Mouse (Mus musculus) G1E (cell line): ENCODE results near the gene Slc16a10. TPM values are rescaled to one million over a fixed set of nuclear protein-coding genes. Genes with fewer than 3 reads are reported as not detected.

Source experiments
- ATAC-seq: 2 replicates; pipeline ENCODE4 v1.8.0; 2016; ENCODE audit warnings: mild to moderate bottlenecking; ENCODE audit not compliant: insufficient number of reproducible peaks, poor library complexity, low FRiP score, severe bottlenecking; ENCODE audit errors: extremely low read depth
- DNase-seq: peaks from one replicate; pipeline ENCODE4 v3.0.0; 2012; ENCODE audit warnings: low spot score
- H3K27me3 ChIP-seq: 2 replicates; pipeline ENCODE4 v1.6.1; 2012; ENCODE audit warnings: mild to moderate bottlenecking, low read length, inconsistent platforms; ENCODE audit not compliant: insufficient read depth
- H3K36me3 ChIP-seq: replicated peaks from 2 replicates; pipeline ENCODE3; 2012; ENCODE audit warnings: mild to moderate bottlenecking, inconsistent platforms
- H3K4me1 ChIP-seq: 2 replicates; pipeline ENCODE4 v1.6.1; 2012; ENCODE audit warnings: low read depth, low read length, inconsistent platforms, mixed read lengths; ENCODE audit not compliant: insufficient read depth
- H3K4me3 ChIP-seq: 2 replicates; pipeline ENCODE4 v1.5.1; 2012; ENCODE audit warnings: low read depth, mild to moderate bottlenecking, inconsistent platforms, low read length, moderate library complexity, mixed read lengths
- H3K9me3 ChIP-seq: replicated peaks from 2 replicates; pipeline ENCODE4 v1.6.1; 2012; ENCODE audit warnings: inconsistent platforms
- CTCF ChIP-seq: IDR thresholded peaks from 2 replicates; pipeline ENCODE4 v1.5.1; 2012; ENCODE audit warnings: low read depth, low read length, inconsistent platforms, mixed read lengths
- GATA1 ChIP-seq: IDR thresholded peaks from 2 replicates; pipeline ENCODE4 v1.6.1; 2012; ENCODE audit warnings: borderline replicate concordance, low read length, inconsistent platforms, mixed read lengths
- GATA2 ChIP-seq: IDR thresholded peaks from 2 replicates; pipeline ENCODE4 v1.6.1; 2012; ENCODE audit warnings: low read depth, low read length, inconsistent platforms, borderline replicate concordance
- POLR2AphosphoS5 ChIP-seq: IDR thresholded peaks from 2 replicates; pipeline ENCODE4 v1.6.1; 2012; ENCODE audit warnings: low read depth, low read length, inconsistent platforms; ENCODE audit not compliant: insufficient replicate concordance
- TAL1 ChIP-seq: conservative IDR thresholded peaks from 2 replicates; pipeline ENCODE4 v1.6.1; 2012; ENCODE audit warnings: low read depth, low read length, inconsistent platforms, mixed read lengths
- polyA plus RNA-seq: library from polyadenylated mRNA; stranded (reverse); fragments of >175 nt; gene quantifications from 2 replicates; pipeline ENCODE4 v1.2.3, GENCODE M21; 2012
- total RNA-seq, 2 experiments: library from RNA; stranded (forward) in 1 of 2; stranded (reverse) in 1 of 2; fragments of 200-1000 nt in 1 of 2; fragments of >200 nt in 1 of 2; fragmentation: Nextera tagmentation in 1 of 2; gene quantifications; 2 replicates each; pipeline ENCODE4 v1.2.3; 2014 to 2017

Gene Slc16a10
- total and polyA plus RNA-seq, 3 experiments: 5.7 to 117 (median 16.9) TPM

DNA sequence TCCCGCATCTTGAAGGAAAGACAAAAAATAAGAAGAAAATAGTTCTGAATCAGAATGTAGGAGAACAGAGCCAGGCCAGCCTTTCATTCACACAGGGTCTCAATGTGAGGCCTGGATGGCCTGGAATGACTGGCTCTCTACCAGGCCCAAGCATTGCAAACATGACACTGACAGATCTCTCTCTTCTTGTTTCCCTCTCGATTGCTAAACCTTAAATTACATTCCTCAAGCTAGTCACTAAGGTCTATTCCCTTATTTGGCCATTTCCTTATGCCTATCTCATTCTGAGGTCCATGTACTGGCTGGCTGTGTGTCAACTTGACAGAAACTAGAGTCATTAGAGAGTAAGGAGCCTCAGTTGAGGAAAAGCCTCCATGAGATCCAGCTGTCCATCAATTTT, 38.0 kb upstream of the Slc16a10 start:
- no peaks in the 10 kb centered on the region for H3K9me3 ChIP-seq
- no peak for DNase-seq
- peaks cover 19% of the 10 kb centered on the region for H3K27me3 ChIP-seq
- no peak for ATAC-seq
- peaks cover 13% of the 10 kb centered on the region for H3K4me1 ChIP-seq
- H3K4me3 ChIP-seq: no peak overlapping the region
- H3K36me3 ChIP-seq: no peaks in the 10 kb centered on the region
- TF ChIP-seq TAL1 (no peak), CTCF (no peak), GATA1 (no peak), GATA2 (no peak), POLR2AphosphoS5 (no peak)

- H3K27me3 ChIP-seq: peaks cover 13% of the 10 kb centered on the region
- DNase-seq (no peak), ATAC-seq (no peak)
- H3K36me3 ChIP-seq: no peaks in the 10 kb centered on the region
- H3K4me1 ChIP-seq: peaks cover 13% of the 10 kb centered on the region
- H3K9me3 ChIP-seq: no peaks in the 10 kb centered on the region
- TF ChIP-seq GATA2 (no peak), POLR2AphosphoS5 (no peak), GATA1 (no peak), TAL1 (no peak), CTCF (no peak)
- H3K4me3 ChIP-seq: no peak overlapping the region
Measured at GRCm38 (mm10) chr10:40179142-40179541, 37.1 kb upstream of the Slc16a10 start.

- DNase-seq (no peak), ATAC-seq (no peak)
- H3K27me3 ChIP-seq: peaks cover 11% of the 10 kb centered on the region
- H3K36me3 ChIP-seq: no peaks in the 10 kb centered on the region
- no peak for TF ChIP-seq GATA1
- TF ChIP-seq GATA2: no peak
- no peak for TF ChIP-seq TAL1
- TF ChIP-seq POLR2AphosphoS5: no peak
- no peak for TF ChIP-seq CTCF
- no peak overlapping the region for H3K4me3 ChIP-seq
- H3K9me3 ChIP-seq: no peaks in the 10 kb centered on the region
- peaks cover 20% of the 10 kb centered on the region for H3K4me1 ChIP-seq
Measured at GRCm38 (mm10) chr10:40177323-40177962, 35.4 kb upstream of the Slc16a10 start.

DNA sequence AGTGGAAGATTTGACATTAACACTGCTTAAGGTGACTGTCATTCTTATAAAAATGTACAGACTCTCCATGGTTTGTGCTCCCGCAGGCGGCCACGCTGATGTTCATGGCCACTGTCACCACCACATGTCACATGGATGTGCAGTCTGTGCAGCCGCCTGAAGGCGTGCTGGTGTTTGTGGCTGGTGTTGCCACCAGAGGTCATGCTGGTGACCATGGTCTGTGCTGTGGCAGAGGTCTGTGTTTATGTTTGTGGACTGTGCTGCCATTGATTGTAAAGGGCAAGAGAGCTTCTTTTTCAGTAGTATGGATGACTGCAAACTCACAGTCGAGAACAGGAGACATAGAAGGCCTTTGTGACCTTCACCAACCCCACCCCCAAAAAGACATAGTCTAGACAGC, 30.1 kb upstream of the Slc16a10 start:
- TF ChIP-seq GATA2 (no peak), CTCF (no peak), GATA1 (no peak), TAL1 (no peak)
- peaks cover 24% of the 10 kb centered on the region for H3K4me1 ChIP-seq

DNA sequence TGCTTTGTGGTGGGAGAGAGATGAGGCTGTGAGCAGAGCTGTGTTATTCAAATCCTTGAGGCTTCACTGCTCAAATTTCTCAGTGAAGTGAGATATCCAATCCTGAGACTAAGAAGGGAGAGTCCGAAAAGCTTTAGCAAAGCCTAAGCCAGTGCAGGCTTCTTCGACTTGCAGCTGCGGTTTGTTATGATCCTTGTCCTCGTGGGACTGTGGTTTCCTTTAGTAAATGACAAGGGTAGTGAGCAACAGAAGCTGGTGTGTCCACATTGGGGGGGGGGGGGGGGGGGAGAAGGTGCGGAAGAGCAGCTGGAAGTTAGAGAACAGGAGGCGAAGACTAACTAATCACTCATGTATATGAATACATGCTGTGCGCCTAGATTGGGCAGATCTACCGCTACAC, 29.2 kb upstream of the Slc16a10 start:
- H3K36me3 ChIP-seq: no peaks in the 10 kb centered on the region
- no peaks in the 10 kb centered on the region for H3K9me3 ChIP-seq
- no peak overlapping the region for H3K4me3 ChIP-seq
- peaks cover 21% of the 10 kb centered on the region for H3K4me1 ChIP-seq
- TF ChIP-seq GATA2: no peak
- no peak for TF ChIP-seq POLR2AphosphoS5
- no peak for TF ChIP-seq TAL1
- TF ChIP-seq CTCF: no peak
- no peak for TF ChIP-seq GATA1
- DNase-seq (no peak), ATAC-seq (no peak)
- peaks cover 22% of the 10 kb centered on the region for H3K27me3 ChIP-seq

More for the DNA sequence above, 30.1 kb upstream of the Slc16a10 start:
- Histone ChIP-seq H3K27me3 (peaks cover 22% of the 10 kb centered on the region), H3K9me3 (no peaks in the 10 kb centered on the region), H3K36me3 (no peaks in the 10 kb centered on the region), H3K4me3 (no peak overlapping the region)
- DNase-seq: no peak
- ATAC-seq: no peak

GRCm38 (mm10) chr10:40170141-40170558, 28.1 kb upstream of the Slc16a10 start:
- ATAC-seq (no peak), DNase-seq (no peak)
- H3K36me3 ChIP-seq: no peaks in the 10 kb centered on the region
- no peak overlapping the region for H3K4me3 ChIP-seq
- no peak for TF ChIP-seq POLR2AphosphoS5
- TF ChIP-seq TAL1: no peak
- no peak for TF ChIP-seq CTCF
- TF ChIP-seq GATA2: no peak
- no peak for TF ChIP-seq GATA1
- peaks cover 20% of the 10 kb centered on the region for H3K27me3 ChIP-seq
- peaks cover 22% of the 10 kb centered on the region for H3K4me1 ChIP-seq
- H3K9me3 ChIP-seq: no peaks in the 10 kb centered on the region

DNA sequence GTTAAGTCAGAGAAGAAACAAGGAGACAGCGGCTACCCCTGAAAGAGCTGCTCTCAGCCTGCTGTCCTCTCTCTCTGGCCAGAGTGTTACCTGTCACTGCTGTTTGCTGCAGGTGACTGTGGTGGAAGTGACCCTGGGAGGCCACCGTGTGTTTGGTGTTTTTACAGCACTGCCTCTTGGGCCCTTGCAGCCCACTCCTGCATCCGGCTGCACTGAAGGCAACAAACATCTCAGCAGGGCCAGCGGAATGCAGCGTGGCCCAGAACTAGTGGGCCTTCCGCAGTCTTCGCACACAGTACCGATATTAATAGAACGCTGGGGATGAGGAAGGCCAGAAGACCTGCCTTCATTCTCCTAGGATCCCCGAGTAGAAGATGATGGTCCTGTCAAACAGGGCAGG, 27.5 kb upstream of the Slc16a10 start:
- no peak for ATAC-seq
- H3K27me3 ChIP-seq: peaks cover 19% of the 10 kb centered on the region

More for the DNA sequence above, 27.5 kb upstream of the Slc16a10 start:
- H3K9me3 ChIP-seq: no peaks in the 10 kb centered on the region
- H3K36me3 ChIP-seq: no peaks in the 10 kb centered on the region
- peaks cover 26% of the 10 kb centered on the region for H3K4me1 ChIP-seq
- no peak for DNase-seq
- no peak overlapping the region for H3K4me3 ChIP-seq
- TF ChIP-seq POLR2AphosphoS5: no peak
- TF ChIP-seq GATA2: no peak
- no peak for TF ChIP-seq GATA1
- TF ChIP-seq CTCF: no peak
- no peak for TF ChIP-seq TAL1
